Mouse (Mus musculus) ES-E14 (cell line): ENCODE data around the gene Mical2.

Source experiments
- CHD2 ChIP-seq: IDR thresholded peaks from 2 replicates; pipeline ENCODE4 v1.6.1; 2014; ENCODE audit warnings: mild to moderate bottlenecking, low read depth, low read length, inconsistent platforms
- MAFK ChIP-seq: IDR thresholded peaks from 2 replicates; pipeline ENCODE4 v1.6.1; 2014; ENCODE audit warnings: mild to moderate bottlenecking, low read depth, low read length, inconsistent platforms; ENCODE audit not compliant: insufficient read depth
- ZC3H11A ChIP-seq: IDR thresholded peaks from 2 replicates; pipeline ENCODE4 v1.6.1; 2012; ENCODE audit warnings: low read depth, mild to moderate bottlenecking, inconsistent platforms, low read length, borderline replicate concordance
- ZNF384 ChIP-seq: IDR thresholded peaks from 2 replicates; pipeline ENCODE4 v1.6.1; 2012; ENCODE audit warnings: low read depth, low read length, inconsistent platforms

GRCm38 (mm10) chr7:112289514-112289913, 63.9 kb downstream of the Mical2 start:
- TF ChIP-seq ZC3H11A (no peak), ZNF384 (no peak), MAFK (no peak), CHD2 (no peak)
